20 mouse cellular contexts compared by ENCODE assay signal in genomic region chr1:47853911-47854310, GRCm38 (mm10).
DNase-seq lines count a peak whose midpoint lies in the region; ATAC-seq and TF ChIP-seq lines count a peak whose summit lies in the region.
"Had no signal": no experiment of that assay in that cellular context is flagged by ENCODE, and none has a peak within 500 bp of the region (broad histone marks: within the 10 kb centered on the region; RNA-seq: fewer than 3 reads in every experiment).

No protein-coding gene starts in this region.

- 0 out of 2 replicates have a peak overlapping the region, but pooled peaks have one; percentile 18 for H3K4me2 ChIP-seq in heart, postnatal 0 days (ENCODE audit: low read depth, low read length)
- H3K4me2 ChIP-seq in heart, embryonic 11.5 days, result no peak overlapping the region
- 0 out of 2 replicates have a peak overlapping the region, but pooled peaks have one; percentile 12 for H3K4me2 ChIP-seq in lung, embryonic 16.5 days (ENCODE audit: low read depth, low read length)
- H3K4me2 ChIP-seq in CH12.LX (ENCODE audit: insufficient read depth, low read depth, poor library complexity, severe bottlenecking), result 0 out of 2 replicates have a peak overlapping the region, but pooled peaks have one; percentile 24
- peak overlapping the region; percentile 74 for H3K4me2 ChIP-seq in myocyte (ENCODE audit: low read depth)
- H3K4me2 ChIP-seq: embryonic facial prominence, embryonic 13.5 days; hindbrain, embryonic 14.5 days; intestine, embryonic 15.5 days; liver, embryonic 11.5 days had no signal

- no peak overlapping the region for H3ac ChIP-seq in myocyte (ENCODE audit: control insufficient read depth, insufficient read length)

- ATAC-seq in heart, postnatal 0 days (ENCODE audit: insufficient read depth, low read depth), result no peak
- no peak for ATAC-seq in heart, embryonic 11.5 days (replicated peaks; ENCODE audit: insufficient number of reproducible peaks, low FRiP score, low TSS enrichment)
- no peak for ATAC-seq in lung, embryonic 16.5 days (ENCODE audit: low read depth)
- ATAC-seq: CD4-positive, CD25-positive, alpha-beta regulatory T cell, adult 4 months; forebrain, postnatal 0 days; intestine, embryonic 15.5 days; lung, postnatal 0 days had no signal

- dilution Hi-C loops in CH12.LX (cut with MboI; ENCODE audit: extremely low pct_ligation_motif_present, extremely low pct_unique_long_range_greater_than_20kb, low sequenced_read_pairs), result no loop called here

- H3K4me1 ChIP-seq in heart, postnatal 0 days (ENCODE audit: control insufficient read depth, insufficient read depth), result no peaks in the 10 kb centered on the region
- H3K4me1 ChIP-seq in heart, embryonic 11.5 days (ENCODE audit: control insufficient read depth, insufficient read depth, low read length), result no peaks in the 10 kb centered on the region
- no peaks in the 10 kb centered on the region for H3K4me1 ChIP-seq in lung, embryonic 16.5 days (replicated peaks; ENCODE audit: control insufficient read depth, insufficient read depth, low read length)
- no peaks in the 10 kb centered on the region for H3K4me1 ChIP-seq in CH12.LX (ENCODE audit: control insufficient read depth in 1 of 2, insufficient read depth in 2 of 2)
- H3K4me1 ChIP-seq: embryonic facial prominence, embryonic 13.5 days; intestine, embryonic 15.5 days; limb, embryonic 10.5 days had no signal

- H3K27ac ChIP-seq in heart, postnatal 0 days (ENCODE audit: low read depth), result no peak overlapping the region
- H3K27ac ChIP-seq in heart, embryonic 11.5 days (ENCODE audit: low read depth, low read length), result no peak overlapping the region
- no peak overlapping the region for H3K27ac ChIP-seq in lung, embryonic 16.5 days (ENCODE audit: low read length)
- H3K27ac ChIP-seq in CH12.LX (ENCODE audit: insufficient read depth, low read depth), result no peak overlapping the region
- H3K27ac ChIP-seq: embryonic facial prominence, embryonic 13.5 days; hindbrain, embryonic 14.5 days; intestine, embryonic 15.5 days; limb, embryonic 10.5 days had no signal

- no peak overlapping the region for H3K9ac ChIP-seq in heart, postnatal 0 days (replicated peaks; ENCODE audit: low read depth, low read length)
- no peak overlapping the region for H3K9ac ChIP-seq in heart, embryonic 11.5 days (ENCODE audit: low read depth, low read length)
- H3K9ac ChIP-seq in lung, embryonic 16.5 days (ENCODE audit: low read length), result no peak overlapping the region
- no peak overlapping the region for H3K9ac ChIP-seq in CH12.LX (ENCODE audit: insufficient read depth, low read depth)
- H3K9ac ChIP-seq: embryonic facial prominence, embryonic 13.5 days; forebrain, postnatal 0 days; hindbrain, embryonic 14.5 days; intestine, embryonic 15.5 days had no signal

- TF ChIP-seq RAD21 in CH12.LX (IDR thresholded peaks at IDR 0.05; ENCODE audit: low read depth, low read length), result no peak

- no peak for TF ChIP-seq EP300 in heart, postnatal 0 days (IDR thresholded peaks at IDR 0.05; ENCODE audit: low read depth)
- TF ChIP-seq EP300 in CH12.LX (IDR thresholded peaks at IDR 0.05; ENCODE audit: low read length), result no peak

- H3K36me3 ChIP-seq in heart, postnatal 0 days (replicated peaks; ENCODE audit: control insufficient read depth, insufficient read depth, low read length), result no peaks in the 10 kb centered on the region
- no peaks in the 10 kb centered on the region for H3K36me3 ChIP-seq in heart, embryonic 11.5 days (ENCODE audit: control insufficient read depth, insufficient read depth, low read length)
- H3K36me3 ChIP-seq in lung, embryonic 16.5 days (ENCODE audit: control insufficient read depth, insufficient read depth, low read length), result no peaks in the 10 kb centered on the region
- no peaks in the 10 kb centered on the region for H3K36me3 ChIP-seq in CH12.LX (replicated peaks in 1 of 2; ENCODE audit: control insufficient read depth in 1 of 2, insufficient read depth in 1 of 2, low read length in 1 of 2)
- H3K36me3 ChIP-seq in myocyte (ENCODE audit: control insufficient read depth, insufficient read depth), result no peaks in the 10 kb centered on the region
- H3K36me3 ChIP-seq: embryonic facial prominence, embryonic 13.5 days; intestine, embryonic 15.5 days; limb, embryonic 10.5 days had no signal

- DNase-seq in heart, postnatal 0 days (ENCODE audit: low spot score), result no peak
- DNase-seq in lung, adult 18-20 months, result no peak
- DNase-seq in CH12.LX (ENCODE audit: extremely low read depth), result no peak
- DNase-seq in lung, postnatal 10 days, result no peak
- no peak for DNase-seq in adrenal gland, postnatal 14 days
- DNase-seq: adrenal gland, postnatal 25 days; cerebellum, adult 9-11 months; forebrain, postnatal 0 days; gastrocnemius, postnatal 14 days; thymus, adult 18-20 months had no signal

- H3K27me3 ChIP-seq in heart, postnatal 0 days (ENCODE audit: control insufficient read depth, insufficient read depth, low read length), result no peaks in the 10 kb centered on the region
- no peaks in the 10 kb centered on the region for H3K27me3 ChIP-seq in heart, embryonic 11.5 days (ENCODE audit: control insufficient read depth, insufficient read depth, low read length)
- H3K27me3 ChIP-seq in lung, embryonic 16.5 days (ENCODE audit: control insufficient read depth, insufficient read depth, low read depth, low read length), result no peaks in the 10 kb centered on the region
- H3K27me3 ChIP-seq in CH12.LX (replicated peaks), result no peaks in the 10 kb centered on the region
- H3K27me3 ChIP-seq in myocyte (ENCODE audit: control insufficient read depth, insufficient read depth, insufficient read length), result no peaks in the 10 kb centered on the region
- H3K27me3 ChIP-seq: embryonic facial prominence, embryonic 13.5 days; intestine, embryonic 15.5 days had no signal

- no peaks in the 10 kb centered on the region for H3K9me3 ChIP-seq in heart, postnatal 0 days (replicated peaks; ENCODE audit: control insufficient read depth, low read length)
- H3K9me3 ChIP-seq in heart, embryonic 11.5 days (replicated peaks; ENCODE audit: control insufficient read depth, low read length), result no peaks in the 10 kb centered on the region
- H3K9me3 ChIP-seq in lung, embryonic 16.5 days (ENCODE audit: control insufficient read depth, low read length), result no peaks in the 10 kb centered on the region
- peaks cover 11% of the 10 kb centered on the region for H3K9me3 ChIP-seq in CH12.LX (replicated peaks; ENCODE audit: low read length)
- H3K9me3 ChIP-seq: embryonic facial prominence, embryonic 13.5 days; intestine, embryonic 15.5 days; limb, embryonic 10.5 days had no signal

- no peak for TF ChIP-seq CTCF in heart, postnatal 0 days (IDR thresholded peaks at IDR 0.05; ENCODE audit: low read depth)
- no peak for TF ChIP-seq CTCF in CH12.LX (conservative IDR thresholded peaks at IDR 0.05 in 1 of 2, IDR thresholded peaks at IDR 0.05 in 1 of 2; ENCODE audit: low read depth in 2 of 2, low read length in 2 of 2)

- in situ Hi-C loops in CH12.LX (cut with MboI; ENCODE audit: low pct_ligation_motif_present, low pct_unique_long_range_greater_than_20kb, low sequenced_read_pairs), result no loop called here

- TF ChIP-seq POLR2A in CH12.LX (IDR thresholded peaks at IDR 0.05; ENCODE audit: low read depth, low read length) (no peak), myocyte (IDR thresholded peaks at IDR 0.05; ENCODE audit: insufficient read length, low read depth) (no peak)

- H3K79me2 ChIP-seq in CH12.LX (replicated peaks; ENCODE audit: control insufficient read depth, extremely low read depth, insufficient read depth, poor library complexity, severe bottlenecking) (no peaks in the 10 kb centered on the region), myocyte (ENCODE audit: control insufficient read depth, insufficient read depth) (no peaks in the 10 kb centered on the region)

- no peak overlapping the region for H3K4me3 ChIP-seq in heart, postnatal 0 days (ENCODE audit: low read depth, low read length)
- no peak overlapping the region for H3K4me3 ChIP-seq in heart, embryonic 11.5 days (ENCODE audit: low read depth, low read length)
- H3K4me3 ChIP-seq in lung, embryonic 16.5 days (ENCODE audit: low read length), result no peak overlapping the region
- H3K4me3 ChIP-seq in CH12.LX (replicated peaks in 1 of 3; ENCODE audit: low read depth in 2 of 3, low read length in 2 of 3, poor library complexity in 1 of 3) (no peak overlapping the region), myocyte (peak overlapping the region; percentile 7)
- H3K4me3 ChIP-seq: embryonic facial prominence, embryonic 13.5 days; intestine, embryonic 15.5 days; limb, embryonic 10.5 days had no signal

- WGBS in heart, postnatal 0 days, result 71% methylated on average over 4 of the region's 4 CpGs
- 75% methylated on average over 4 of the region's 4 CpGs for WGBS in heart, embryonic 11.5 days (ENCODE audit: insufficient replicate concordance)
- 79% methylated on average over 4 of the region's 4 CpGs for WGBS in lung, embryonic 16.5 days

TF ChIP-seq in CH12.LX, 34 proteins besides CTCF, POLR2A, EP300 and RAD21 (continues in another document):
- no peak for TF ChIP-seq TCF12 (IDR thresholded peaks at IDR 0.05; ENCODE audit: low read depth, low read length)
- TF ChIP-seq ETS1 (conservative IDR thresholded peaks at IDR 0.05; ENCODE audit: low read depth, low read length), result no peak
- TF ChIP-seq PAX5 (IDR thresholded peaks at IDR 0.05; ENCODE audit: low read length), result no peak
- TF ChIP-seq NELFE (IDR thresholded peaks at IDR 0.05; ENCODE audit: low read depth, low read length), result no peak
- no peak for TF ChIP-seq ZKSCAN1 (IDR thresholded peaks at IDR 0.05; ENCODE audit: borderline replicate concordance, low read depth, low read length)
- TF ChIP-seq NRF1 (IDR thresholded peaks at IDR 0.05; ENCODE audit: low read depth, low read length), result no peak
- TF ChIP-seq UBTF (IDR thresholded peaks at IDR 0.05; ENCODE audit: low read depth, low read length), result no peak
- no peak for TF ChIP-seq ZNF384 (IDR thresholded peaks at IDR 0.05; ENCODE audit: low read depth, low read length)
- no peak for TF ChIP-seq JUN (IDR thresholded peaks at IDR 0.05; ENCODE audit: insufficient read depth, low read depth, low read length)
- TF ChIP-seq HCFC1 (IDR thresholded peaks at IDR 0.05; ENCODE audit: low read depth, low read length), result no peak

TF ChIP-seq in myocyte, 11 proteins besides CTCF, POLR2A, EP300 and RAD21:
- TF ChIP-seq E2F4 (IDR thresholded peaks at IDR 0.05; ENCODE audit: insufficient read depth) (no peak), TCF12 (IDR thresholded peaks at IDR 0.05; ENCODE audit: insufficient read depth, poor library complexity, severe bottlenecking) (no peak), TCF3 (IDR thresholded peaks at IDR 0.05; ENCODE audit: insufficient read length, low read depth) (no peak)
